In the genomic region with DNA sequence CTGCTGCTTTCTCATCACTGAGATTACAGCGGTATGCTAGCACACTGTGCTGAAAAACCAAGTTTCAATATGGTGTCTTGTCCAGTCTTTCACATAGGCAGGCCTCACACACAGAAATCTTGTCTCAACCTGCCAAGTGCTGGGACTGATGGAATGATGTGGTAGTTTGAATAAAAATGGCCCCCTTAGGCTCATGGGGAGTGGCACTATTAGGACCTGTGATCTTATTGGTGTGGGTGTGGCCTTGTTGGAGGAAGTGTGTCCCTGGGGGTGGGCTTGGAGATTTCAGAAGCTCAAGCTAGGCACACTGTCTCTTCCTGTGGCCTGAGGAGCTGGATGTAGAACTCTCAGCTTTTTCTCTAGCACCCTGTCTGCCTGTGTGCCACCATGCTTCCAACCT, we compare ENCODE assay signal across 28 mouse cellular contexts. TPM values are rescaled to one million over a fixed set of nuclear protein-coding genes. Genes with fewer than 3 reads are reported as not detected.
"Had no signal": no experiment of that assay in that cellular context is flagged by ENCODE, and none has a peak within 500 bp of the region (broad histone marks: within the 10 kb centered on the region; RNA-seq: fewer than 3 reads in every experiment).

No protein-coding gene starts in this region.

- DNase-seq: gastrocnemius, postnatal 14 days; gastrocnemius, postnatal 36 days; heart, adult 18-20 months; heart, postnatal 14 days; heart, postnatal 36 days; kidney, adult 11 months; kidney, adult 2 months; kidney, adult 9 months; kidney, postnatal 14 days; kidney, postnatal 36 days; layer of hippocampus, adult 9-11 months; layer of hippocampus, postnatal 36 days; left cerebral cortex, postnatal 4 days had no signal

- H3K9me3 ChIP-seq: heart, embryonic 13.5 days; heart, embryonic 15.5 days; hindbrain, embryonic 15.5 days; kidney, embryonic 15.5 days; limb, embryonic 13.5 days; limb, embryonic 15.5 days; liver, embryonic 12.5 days had no signal

- H3K4me3 ChIP-seq: heart, embryonic 13.5 days; heart, embryonic 15.5 days; hindbrain, embryonic 15.5 days; kidney, embryonic 15.5 days; limb, embryonic 13.5 days; limb, embryonic 15.5 days; liver, embryonic 12.5 days had no signal

- H3K9ac ChIP-seq: heart, embryonic 13.5 days; heart, embryonic 15.5 days; hindbrain, embryonic 15.5 days; kidney, embryonic 15.5 days; limb, embryonic 13.5 days; limb, embryonic 15.5 days; liver, embryonic 12.5 days; liver, embryonic 14.5 days had no signal

- H3K4me2 ChIP-seq: heart, embryonic 11.5 days; heart, embryonic 13.5 days; heart, embryonic 15.5 days; hindbrain, embryonic 15.5 days; kidney, embryonic 15.5 days; limb, embryonic 13.5 days; limb, embryonic 15.5 days; liver, embryonic 12.5 days had no signal

- H3K36me3 ChIP-seq: heart, embryonic 13.5 days; heart, embryonic 15.5 days; kidney, embryonic 15.5 days; limb, embryonic 13.5 days; limb, embryonic 15.5 days; liver, embryonic 12.5 days had no signal

- ATAC-seq: hindbrain, postnatal 0 days; intestine, embryonic 16.5 days; liver, embryonic 12.5 days had no signal

- H3K27me3 ChIP-seq: heart, embryonic 13.5 days; heart, embryonic 15.5 days; hindbrain, embryonic 15.5 days; kidney, embryonic 15.5 days; limb, embryonic 13.5 days; limb, embryonic 15.5 days; liver, embryonic 12.5 days had no signal

- H3K27ac ChIP-seq: heart, embryonic 13.5 days; heart, embryonic 15.5 days; hindbrain, embryonic 15.5 days; hindbrain, postnatal 0 days; kidney, embryonic 15.5 days; kidney, postnatal 0 days; limb, embryonic 13.5 days; limb, embryonic 15.5 days; liver, embryonic 12.5 days; liver, embryonic 14.5 days had no signal

- H3K4me1 ChIP-seq: heart, embryonic 13.5 days; heart, embryonic 15.5 days; hindbrain, embryonic 15.5 days; kidney, embryonic 15.5 days; limb, embryonic 13.5 days; limb, embryonic 15.5 days; liver, embryonic 12.5 days had no signal

RNA-seq across cellular contexts. Expression of a gene that starts 11.0 kb away (rescaled TPM):
- total RNA-seq: heart, adult 18-20 months; hematopoietic stem cell, adult 5-6 weeks; liver, adult 2 months had no signal
- polyA plus RNA-seq: heart, postnatal 0 days; liver, embryonic 12.5 days had no signal
